Mouse (Mus musculus) small intestine, adult 2 months (tissue): ENCODE measurements at regions not wholly inside any gene's neighbourhood (a gene's known extent, or its start where the extent isn't known, plus 50 kb on each side); places are given as distances from the start of the nearest gene placed in this dataset.

Experiments used
- H3K27ac ChIP-seq: fragments of 200-500 bp; 2 replicates; pipeline ENCODE4 v1.5.1; 2012; ENCODE audit warnings: low read depth, low read length, control low read depth, inconsistent platforms; ENCODE audit not compliant: insufficient read depth
- H3K27me3 ChIP-seq: fragments of 200-500 bp; 2 replicates; pipeline ENCODE4 v1.6.1; 2012; ENCODE audit warnings: mild to moderate bottlenecking, moderate library complexity, low read length, inconsistent platforms; ENCODE audit not compliant: control insufficient read depth, insufficient read depth
- H3K36me3 ChIP-seq: fragments of 200-500 bp; 2 replicates; pipeline ENCODE4 v1.6.1; 2012; ENCODE audit warnings: mild to moderate bottlenecking, low read length, control low read depth, inconsistent platforms; ENCODE audit not compliant: control insufficient read depth, insufficient read depth
- H3K4me1 ChIP-seq: fragments of 200-500 bp; 2 replicates; pipeline ENCODE4 v1.6.1; 2012; ENCODE audit warnings: low read length, inconsistent platforms, mixed read lengths; ENCODE audit not compliant: control insufficient read depth, insufficient read depth, insufficient read length
- H3K4me3 ChIP-seq: fragments of 200-500 bp; 2 replicates; pipeline ENCODE4 v1.5.1; 2012; ENCODE audit warnings: low read depth, mild to moderate bottlenecking, control low read depth, inconsistent platforms, low read length, moderate library complexity
- CTCF ChIP-seq: fragments of 200-500 bp; IDR thresholded peaks from 2 replicates; pipeline ENCODE4 v1.5.1; 2012; ENCODE audit warnings: low read depth, mild to moderate bottlenecking, control low read depth, inconsistent platforms, low read length, moderate library complexity, mixed read lengths; ENCODE audit not compliant: insufficient replicate concordance, insufficient read length; ENCODE audit errors: extremely low read depth
- POLR2A ChIP-seq: fragments of 200-500 bp; IDR thresholded peaks from 2 replicates; pipeline ENCODE4 v1.6.1; 2012; ENCODE audit warnings: low read depth, mild to moderate bottlenecking, control low read depth, inconsistent platforms, low read length, moderate library complexity
- WGBS: fragments of 180-500 bp; shearing (Covaris S2); methylation state at CpG from one replicate; pipeline ENCODE4 v1.1.7; 2018; 5-methylcytosine and 5-hydroxymethylcytosine counted together

DNA sequence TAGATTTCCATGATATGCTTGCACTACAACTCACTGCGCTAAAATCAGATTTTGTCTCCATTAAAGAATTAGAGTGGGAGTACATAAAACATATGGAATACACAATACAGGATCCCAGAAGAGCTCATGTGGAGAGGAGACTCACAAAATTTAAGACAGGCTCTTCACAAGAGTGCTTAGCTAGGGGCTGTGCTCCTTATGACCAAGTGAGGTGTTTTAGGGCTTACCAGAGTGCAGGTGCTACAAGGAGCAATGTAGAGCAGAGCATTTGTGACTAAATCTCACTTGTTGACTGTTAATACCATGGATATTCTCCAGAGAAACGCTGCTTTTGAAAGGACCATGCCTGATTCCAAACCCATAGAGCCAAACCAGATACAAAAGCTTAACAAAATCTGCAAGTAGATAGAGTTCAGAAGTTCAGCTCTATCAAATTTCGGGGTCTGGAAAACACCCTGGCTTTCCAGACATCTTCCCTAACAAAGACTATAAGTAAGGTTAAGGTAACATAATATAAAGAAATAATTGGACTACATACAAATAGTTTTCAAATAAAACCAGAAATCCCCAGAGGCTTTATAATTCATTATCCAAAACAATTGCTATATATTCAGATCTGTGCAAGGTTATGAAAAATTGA, 721.0 kb downstream of the Diaph3 start:
- TF ChIP-seq CTCF (no peak), POLR2A (no peak)
- H3K4me3 ChIP-seq, result no peak overlapping the region
- H3K4me1 ChIP-seq, result no peaks in the 10 kb centered on the region
- H3K27me3 ChIP-seq, result no peaks in the 10 kb centered on the region
- H3K36me3 ChIP-seq, result no peaks in the 10 kb centered on the region
- 75% methylated on average over 3 of the region's 3 CpGs for WGBS
- no peak overlapping the region for H3K27ac ChIP-seq

- H3K4me3 ChIP-seq, result no peak overlapping the region
- TF ChIP-seq POLR2A (no peak), CTCF (no peak)
- no peak overlapping the region for H3K27ac ChIP-seq
- no peaks in the 10 kb centered on the region for H3K4me1 ChIP-seq
- H3K27me3 ChIP-seq, result no peaks in the 10 kb centered on the region
- 85% methylated on average over 3 of the region's 3 CpGs for WGBS
- H3K36me3 ChIP-seq, result no peaks in the 10 kb centered on the region
Observed at GRCm38 (mm10) chr14:86396876-86397275, 744.2 kb downstream of the Diaph3 start.

DNA sequence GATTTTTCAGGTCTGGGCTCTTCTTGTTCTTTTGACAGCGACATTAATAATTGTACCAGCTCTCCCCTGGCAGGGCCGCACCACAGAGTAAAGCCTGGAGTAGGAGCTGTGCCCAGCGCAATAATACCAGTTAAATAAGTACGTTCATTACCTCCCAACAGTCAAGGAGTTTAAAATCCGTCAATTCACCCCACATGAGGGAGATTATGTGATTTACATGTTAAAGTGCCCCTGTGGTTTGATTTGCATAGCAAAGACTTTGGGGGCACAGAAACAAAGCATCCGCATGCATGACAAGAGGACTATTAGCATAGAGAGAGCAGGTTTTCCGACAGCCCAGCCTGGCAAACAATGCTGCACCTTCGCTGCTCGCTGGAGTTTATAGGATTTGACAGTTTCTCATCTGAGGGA, 745.1 kb downstream of the Diaph3 start:
- no peak overlapping the region for H3K27ac ChIP-seq
- no peak overlapping the region for H3K4me3 ChIP-seq
- H3K27me3 ChIP-seq, result no peaks in the 10 kb centered on the region
- no peaks in the 10 kb centered on the region for H3K36me3 ChIP-seq
- no peaks in the 10 kb centered on the region for H3K4me1 ChIP-seq
- 35% methylated on average over 9 of the region's 9 CpGs for WGBS
- TF ChIP-seq POLR2A (no peak), CTCF (no peak)

DNA sequence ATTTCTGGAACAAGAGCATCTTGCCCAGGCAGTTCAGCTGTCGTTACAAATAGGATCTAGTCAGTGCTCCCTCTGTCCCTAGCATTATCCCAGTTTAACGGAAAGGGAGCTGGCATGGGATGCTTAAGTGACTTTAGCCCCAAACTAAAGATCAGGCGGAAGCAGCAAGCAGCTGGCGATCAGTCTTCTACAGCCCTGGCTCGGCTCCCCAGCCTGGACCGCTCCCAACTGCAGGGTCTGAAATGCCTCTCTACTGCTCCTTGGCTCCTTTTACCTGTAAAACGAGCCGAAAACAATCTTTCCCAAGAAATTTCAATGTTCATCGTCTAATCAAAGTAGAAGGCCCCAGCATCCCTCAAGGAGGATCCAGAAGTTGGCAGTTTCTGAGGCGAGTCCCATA, 745.5 kb downstream of the Diaph3 start:
- Histone ChIP-seq H3K27me3 (no peaks in the 10 kb centered on the region), H3K36me3 (no peaks in the 10 kb centered on the region), H3K4me1 (no peaks in the 10 kb centered on the region), H3K4me3 (no peak overlapping the region), H3K27ac (no peak overlapping the region)
- TF ChIP-seq CTCF (no peak), POLR2A (no peak)
- 37% methylated on average over 10 of the region's 10 CpGs for WGBS

DNA sequence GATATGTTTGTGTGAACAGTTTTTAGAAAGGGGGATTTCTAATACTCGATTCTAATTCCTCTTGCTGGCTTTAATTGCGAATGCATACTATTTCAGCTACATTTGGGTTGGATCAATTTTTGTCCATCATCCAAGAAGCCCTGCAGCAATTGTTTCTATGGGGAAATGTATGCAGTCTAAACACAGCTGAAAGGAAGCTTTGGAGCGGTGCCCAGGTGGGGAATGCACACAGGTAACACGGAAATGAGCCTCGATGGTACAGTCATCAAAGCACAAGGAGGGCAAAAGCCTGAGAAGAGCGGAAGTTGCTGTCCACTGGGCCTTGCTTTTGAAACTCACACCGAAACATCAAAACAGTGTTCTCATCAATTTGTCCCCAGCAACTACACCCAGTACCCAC, 746.0 kb downstream of the Diaph3 start:
- H3K4me1 ChIP-seq, result no peaks in the 10 kb centered on the region
- 62% methylated on average over 7 of the region's 7 CpGs for WGBS
- no peaks in the 10 kb centered on the region for H3K27me3 ChIP-seq
- H3K4me3 ChIP-seq, result no peak overlapping the region
- H3K27ac ChIP-seq, result no peak overlapping the region
- H3K36me3 ChIP-seq, result no peaks in the 10 kb centered on the region
- TF ChIP-seq CTCF, result no peak

- Histone ChIP-seq H3K27ac (no peak overlapping the region), H3K4me3 (no peak overlapping the region), H3K27me3 (no peaks in the 10 kb centered on the region), H3K36me3 (no peaks in the 10 kb centered on the region), H3K4me1 (no peaks in the 10 kb centered on the region)
- TF ChIP-seq CTCF, result no peak
- no peak for TF ChIP-seq POLR2A
- WGBS, result 43% methylated on average over 6 of the region's 6 CpGs
Observed at GRCm38 (mm10) chr14:86385136-86385535, 755.9 kb downstream of the Diaph3 start.

- Histone ChIP-seq H3K36me3 (no peaks in the 10 kb centered on the region), H3K27ac (no peak overlapping the region), H3K27me3 (no peaks in the 10 kb centered on the region), H3K4me1 (no peaks in the 10 kb centered on the region), H3K4me3 (no peak overlapping the region)
- WGBS, result 87% methylated on average over 2 of the region's 2 CpGs
- TF ChIP-seq CTCF (no peak), POLR2A (no peak)
Observed at GRCm38 (mm10) chr14:86365032-86365431, 776.0 kb downstream of the Diaph3 start.
